Comparison of ENCODE assay signal across 8 mouse cellular contexts in genomic region chr11:100959826-100960225, GRCm38 (mm10). TPM values are rescaled to one million over a fixed set of nuclear protein-coding genes. Genes with fewer than 3 reads are reported as not detected.
A peak's percentile ranks its signal among the peaks of the same experiment; 100 is the strongest.
DNase-seq lines count a peak whose midpoint lies in the region; ATAC-seq and TF ChIP-seq lines count a peak whose summit lies in the region.

No protein-coding gene starts in this region.

- no peaks in the 10 kb centered on the region for H3K9me3 ChIP-seq in embryonic facial prominence, embryonic 13.5 days
- H3K9me3 ChIP-seq in embryonic facial prominence, embryonic 10.5 days: no peaks in the 10 kb centered on the region

- no peak for TF ChIP-seq POLR2A in myocyte (IDR thresholded peaks at IDR 0.05; ENCODE audit: insufficient read length, low read depth)

- H3K79me2 ChIP-seq in myocyte (ENCODE audit: control insufficient read depth, insufficient read depth): peaks cover 69% of the 10 kb centered on the region

- peaks cover 50% of the 10 kb centered on the region for H3K4me1 ChIP-seq in embryonic facial prominence, embryonic 13.5 days
- peaks cover 16% of the 10 kb centered on the region for H3K4me1 ChIP-seq in embryonic facial prominence, embryonic 10.5 days

- WGBS in embryonic facial prominence, embryonic 13.5 days: 32% methylated on average over 3 of the region's 3 CpGs
- WGBS in embryonic facial prominence, embryonic 10.5 days: 32% methylated on average over 3 of the region's 3 CpGs

- no peak for ATAC-seq in embryonic facial prominence, embryonic 13.5 days (ENCODE audit: insufficient number of reproducible peaks, insufficient read depth, low FRiP score, low TSS enrichment, low read depth)

- peak overlapping the region; percentile 51 for H3K4me2 ChIP-seq in embryonic facial prominence, embryonic 13.5 days
- H3K4me2 ChIP-seq in myocyte (ENCODE audit: low read depth): peak overlapping the region; percentile 3

- no peak overlapping the region for H3K27ac ChIP-seq in embryonic facial prominence, embryonic 13.5 days
- H3K27ac ChIP-seq in embryonic facial prominence, embryonic 10.5 days (replicated peaks): no peak overlapping the region

- DNase-seq in embryonic facial prominence, embryonic 10.5 days (ENCODE audit: low spot score): no peak
- peak; percentile 35 for DNase-seq in kidney, postnatal 14 days
- DNase-seq in kidney, postnatal 25 days: no peak
- DNase-seq in heart, postnatal 10 days: peak; percentile 37 to 47
- DNase-seq in embryo, embryonic 10.5 days (ENCODE audit: low spot score): no peak
- no peak for DNase-seq in spleen, adult 18-20 months

- H3K4me3 ChIP-seq in embryonic facial prominence, embryonic 13.5 days: peak overlapping the region; percentile 11; the same call in 1 of the 2 replicates
- no peak overlapping the region for H3K4me3 ChIP-seq in embryonic facial prominence, embryonic 10.5 days
- H3K4me3 ChIP-seq in myocyte: no peak overlapping the region

- peaks cover 26% of the 10 kb centered on the region for H3K36me3 ChIP-seq in embryonic facial prominence, embryonic 13.5 days
- H3K36me3 ChIP-seq in embryonic facial prominence, embryonic 10.5 days (replicated peaks): no peaks in the 10 kb centered on the region
- H3K36me3 ChIP-seq in myocyte (ENCODE audit: control insufficient read depth, insufficient read depth): peaks cover 30% of the 10 kb centered on the region

- peaks cover 32% of the 10 kb centered on the region for H3K27me3 ChIP-seq in embryonic facial prominence, embryonic 13.5 days
- H3K27me3 ChIP-seq in embryonic facial prominence, embryonic 10.5 days (replicated peaks; ENCODE audit: low read depth, poor library complexity, severe bottlenecking): peaks cover 84% of the 10 kb centered on the region
- no peaks in the 10 kb centered on the region for H3K27me3 ChIP-seq in myocyte (ENCODE audit: control insufficient read depth, insufficient read depth, insufficient read length)

- H3K9ac ChIP-seq in embryonic facial prominence, embryonic 13.5 days: no peak overlapping the region

- H3ac ChIP-seq in myocyte (ENCODE audit: control insufficient read depth, insufficient read length): no peak overlapping the region

- intact Hi-C loops in heart, postnatal 10 days (cut with DNase I): loop anchor here (5.0 kb wide), 1 partner anchor 248 kb away; the partner anchor contains the start of genes Hspb9 and Kat2a

TF ChIP-seq in myocyte, 11 proteins besides CTCF, POLR2A, EP300 and RAD21:
- TF ChIP-seq CEBPB (IDR thresholded peaks at IDR 0.05; ENCODE audit: insufficient read depth, poor library complexity, severe bottlenecking): no peak
- no peak for TF ChIP-seq E2F4 (IDR thresholded peaks at IDR 0.05; ENCODE audit: insufficient read depth)
- TF ChIP-seq POLR2AphosphoS2 (IDR thresholded peaks at IDR 0.05; ENCODE audit: insufficient read length, low read depth): no peak
- no peak for TF ChIP-seq TCF12 (IDR thresholded peaks at IDR 0.05; ENCODE audit: insufficient read depth, poor library complexity, severe bottlenecking)
- no peak for TF ChIP-seq MAX (IDR thresholded peaks at IDR 0.05; ENCODE audit: low read depth)
- TF ChIP-seq MYOD1 (IDR thresholded peaks at IDR 0.05; ENCODE audit: control insufficient read depth in 1 of 3, insufficient read length in 2 of 3, low read depth in 2 of 3): no peak
- no peak for TF ChIP-seq REST (IDR thresholded peaks at IDR 0.05; ENCODE audit: insufficient read depth, insufficient read length)
- TF ChIP-seq TCF3 (IDR thresholded peaks at IDR 0.05; ENCODE audit: insufficient read length, low read depth): no peak
- no peak for TF ChIP-seq USF1 (IDR thresholded peaks at IDR 0.05; ENCODE audit: low read depth)
- no peak for TF ChIP-seq MYOG (IDR thresholded peaks at IDR 0.05; ENCODE audit: control insufficient read depth in 1 of 3, insufficient read depth in 1 of 3, insufficient read length in 2 of 3, low read depth in 2 of 3)
- no peak for TF ChIP-seq SRF (IDR thresholded peaks at IDR 0.05; ENCODE audit: control insufficient read depth, insufficient read length, low read depth)

RNA-seq across cellular contexts. Expression of gene Cavin1, which starts 10.9 kb away (rescaled TPM):
- 152 and 169 TPM in 2 replicates for polyA plus RNA-seq in embryonic facial prominence, embryonic 13.5 days (2015; fragmentation: Nextera tagmentation; extraction: Ambion mirVana)
- 20.6 and 23.5 TPM in 2 replicates for polyA plus RNA-seq in embryonic facial prominence, embryonic 10.5 days (2016; fragmentation: Nextera tagmentation; extraction: Ambion mirVana)
- total RNA-seq in heart, postnatal 10 days (2021): 100 to 1,000 TPM; 462 to 471 TPM
- polyA plus RNA-seq in myocyte (2012; fragmentation: generic; extraction: Trizol): 284 TPM

RNA-seq across cellular contexts. Expression of gene Stat3, which starts 20.5 kb away (rescaled TPM):
- 40.7 and 48.3 TPM in 2 replicates for polyA plus RNA-seq in embryonic facial prominence, embryonic 13.5 days (2015; fragmentation: Nextera tagmentation; extraction: Ambion mirVana)
- 22.5 and 22.8 TPM in 2 replicates for polyA plus RNA-seq in embryonic facial prominence, embryonic 10.5 days (2016; fragmentation: Nextera tagmentation; extraction: Ambion mirVana)
- 100 to 1,000 TPM; 110 to 117 TPM for total RNA-seq in heart, postnatal 10 days (2021)
- 93.7 TPM for polyA plus RNA-seq in myocyte (2012; fragmentation: generic; extraction: Trizol)

RNA-seq across cellular contexts. Expression of gene Atp6v0a1, which starts 49.4 kb away (rescaled TPM):
- 33.2 and 38.8 TPM in 2 replicates for polyA plus RNA-seq in embryonic facial prominence, embryonic 13.5 days (2015; fragmentation: Nextera tagmentation; extraction: Ambion mirVana)
- polyA plus RNA-seq in embryonic facial prominence, embryonic 10.5 days (2016; fragmentation: Nextera tagmentation; extraction: Ambion mirVana): 30.1 and 30.5 TPM in 2 replicates
- 10 to 100 TPM; 89.6 to 93.8 TPM for total RNA-seq in heart, postnatal 10 days (2021)
- polyA plus RNA-seq in myocyte (2012; fragmentation: generic; extraction: Trizol): 45.0 TPM

Comparison
In these comparisons a context has a peak if more than half of its experiments do, and no peak if none do; other contexts are left out.
1. DNase-seq: peak in kidney, postnatal 14 days (single experiment) and heart, postnatal 10 days (2 of 2); none in embryonic facial prominence, embryonic 10.5 days (single experiment), kidney, postnatal 25 days (0 of 2), embryo, embryonic 10.5 days (single experiment) and spleen, adult 18-20 months (0 of 2).